Mouse (Mus musculus) yolk sac, embryonic 10.5 days (tissue): Measurements from ENCODE around the gene Emc1.

Source experiments
- DNase-seq: peaks from one replicate; pipeline ENCODE4 v3.0.0-alpha.2; 2017; ENCODE audit warnings: low spot score

Emc1 gene

DNA sequence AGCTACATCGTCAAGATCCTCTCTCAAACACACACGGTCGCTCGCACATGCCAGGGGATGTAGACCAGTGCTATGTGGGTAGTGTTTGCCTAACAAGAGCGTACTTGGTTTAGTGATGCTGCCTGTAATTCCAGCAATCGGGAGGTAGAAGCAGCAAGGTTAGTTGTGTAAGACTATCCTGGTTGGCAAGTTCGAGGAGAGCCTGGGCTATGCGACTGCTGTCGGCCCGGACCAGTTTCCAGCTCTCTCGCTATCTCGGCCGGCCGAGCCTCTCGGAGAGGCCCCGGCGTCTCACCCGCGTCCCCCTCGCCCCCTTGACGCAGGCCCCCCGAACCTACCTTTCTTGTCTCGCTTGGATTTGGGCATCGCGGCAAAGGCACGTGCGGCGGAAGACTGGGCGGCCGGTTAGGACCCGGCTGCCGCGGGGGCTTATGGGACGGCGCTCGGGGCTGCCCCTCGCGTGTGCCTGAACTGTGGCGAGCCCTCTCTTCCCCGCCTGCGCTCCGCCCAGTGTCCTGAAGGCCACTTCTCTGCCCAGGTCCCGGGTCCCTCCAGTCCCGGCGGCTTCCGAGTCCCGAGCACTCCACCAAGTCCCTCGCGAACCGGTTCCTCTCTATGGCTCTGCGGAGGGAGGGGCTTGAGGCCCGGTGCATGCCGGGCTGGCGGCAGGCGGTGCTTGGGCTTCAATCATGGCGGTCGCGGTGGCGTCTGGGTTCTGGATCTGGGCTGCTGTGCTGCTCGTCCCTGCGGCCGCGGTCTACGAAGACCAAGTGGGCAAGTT is at the start of gene Emc1, which contains the start of the genes Mrto4 and Ubr4:
Gene Emc1, plus strand, starts transcription at position 657 of the 781 bp plus-strand sequence.
Gene Mrto4, minus strand, starts transcription at position 646 of the 781 bp plus-strand sequence.
Gene Ubr4, plus strand, starts transcription at position 679 of the 781 bp plus-strand sequence.
- peak; percentile 90 for DNase-seq

DNA sequence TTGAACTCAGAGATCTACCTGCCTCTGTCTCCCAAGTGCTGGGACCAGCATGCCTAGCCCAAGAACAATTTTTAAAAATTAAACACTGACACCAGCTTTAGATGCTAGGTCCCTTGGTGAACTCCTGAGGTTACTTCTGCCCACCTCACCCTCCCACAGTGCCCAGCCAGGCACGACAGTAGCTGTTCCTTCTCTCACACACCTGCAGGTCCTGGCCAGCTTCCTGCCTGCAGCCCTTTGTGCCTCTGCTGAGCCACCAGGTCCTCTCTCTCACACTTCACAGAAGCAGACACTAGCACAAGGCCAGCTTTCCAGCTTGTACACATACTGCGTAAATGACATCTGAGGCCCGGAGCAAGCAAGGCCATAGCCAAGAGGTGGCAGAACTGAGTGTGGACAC is 46.9 kb upstream of the Emc1 start:
- no peak for DNase-seq

DNA sequence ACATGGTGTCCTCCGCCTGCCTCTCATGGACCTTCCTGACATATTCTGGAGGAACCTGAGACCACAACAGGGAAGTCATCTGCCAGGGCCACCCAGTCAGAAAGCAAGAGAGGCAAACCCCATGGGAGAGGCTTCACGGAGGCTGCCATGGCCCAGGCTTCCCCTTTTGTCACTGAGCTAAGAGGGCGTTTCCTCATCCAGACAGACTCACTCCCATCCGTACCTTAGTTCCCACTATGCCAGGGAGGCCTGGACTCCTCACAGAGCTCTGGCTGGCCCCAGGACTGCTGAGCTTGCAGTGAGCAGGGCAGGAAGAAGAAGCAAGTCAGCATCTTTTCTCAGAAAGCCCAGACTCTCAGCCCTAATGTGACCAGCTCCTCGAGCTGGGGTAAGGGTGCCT is 44.5 kb upstream of the Emc1 start:
- no peak for DNase-seq

DNA sequence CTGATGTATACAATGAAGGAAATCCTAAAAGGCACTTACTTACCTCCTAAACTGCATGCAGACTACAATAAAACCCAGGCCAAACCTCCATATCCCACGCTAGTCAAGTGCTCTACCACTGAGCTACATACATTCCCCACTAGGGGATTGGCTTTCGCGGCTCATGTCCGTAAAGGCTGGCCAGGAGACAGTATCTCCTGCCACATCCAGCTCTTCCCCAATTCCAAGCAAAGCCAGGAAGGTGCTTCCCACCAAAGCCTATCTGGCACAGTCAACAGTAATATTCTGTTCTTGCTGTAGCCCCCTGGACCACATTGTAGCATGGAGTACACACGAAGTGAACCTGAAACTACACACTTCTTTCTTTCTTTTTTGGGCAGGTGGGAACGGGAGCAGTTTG is 42.7 kb upstream of the Emc1 start:
- no peak for DNase-seq

DNA sequence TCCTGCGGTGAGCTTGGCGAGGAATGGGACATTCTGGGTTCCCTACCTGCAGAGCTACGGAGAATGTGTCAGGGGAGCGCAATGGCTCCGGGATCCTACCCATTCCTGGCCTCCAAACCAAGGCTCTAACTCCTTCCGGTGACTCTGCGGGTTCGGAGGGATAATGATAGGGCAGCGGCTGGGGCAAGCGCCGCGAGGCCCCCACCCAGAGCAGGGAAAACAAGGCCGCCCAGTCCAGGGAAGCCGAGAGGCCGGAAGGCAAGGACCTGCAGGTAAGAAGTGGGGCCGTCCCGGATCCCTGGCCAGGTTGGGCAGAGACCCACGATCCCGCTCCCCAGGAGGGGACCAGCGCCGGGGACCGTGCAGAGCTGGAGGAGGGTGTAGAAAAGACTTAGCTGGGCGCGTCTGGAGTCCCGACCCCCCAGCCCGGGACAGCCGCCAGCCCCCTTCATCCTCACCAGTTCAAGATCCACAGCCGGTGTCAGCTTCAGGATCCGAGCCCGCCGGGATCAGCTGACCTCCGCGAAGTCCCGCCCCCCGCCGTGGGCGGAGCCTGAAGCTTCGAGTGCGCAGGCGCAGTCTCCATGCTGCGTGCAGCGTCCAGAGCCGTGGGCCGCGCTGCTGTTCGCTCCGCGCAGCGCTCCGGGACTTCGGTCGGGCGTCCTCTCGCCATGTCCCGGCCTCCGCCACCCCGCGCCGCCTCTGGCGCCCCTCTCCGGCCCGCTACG is 42.1 kb upstream of the Emc1 start, which contains the start of the genes Pqlc2 and Akr7a5:
Gene Pqlc2, minus strand, starts transcription at position 538 of the 728 bp plus-strand sequence.
Gene Akr7a5, plus strand, starts transcription at position 574 of the 728 bp plus-strand sequence.
- peak; percentile 95 for DNase-seq

DNA sequence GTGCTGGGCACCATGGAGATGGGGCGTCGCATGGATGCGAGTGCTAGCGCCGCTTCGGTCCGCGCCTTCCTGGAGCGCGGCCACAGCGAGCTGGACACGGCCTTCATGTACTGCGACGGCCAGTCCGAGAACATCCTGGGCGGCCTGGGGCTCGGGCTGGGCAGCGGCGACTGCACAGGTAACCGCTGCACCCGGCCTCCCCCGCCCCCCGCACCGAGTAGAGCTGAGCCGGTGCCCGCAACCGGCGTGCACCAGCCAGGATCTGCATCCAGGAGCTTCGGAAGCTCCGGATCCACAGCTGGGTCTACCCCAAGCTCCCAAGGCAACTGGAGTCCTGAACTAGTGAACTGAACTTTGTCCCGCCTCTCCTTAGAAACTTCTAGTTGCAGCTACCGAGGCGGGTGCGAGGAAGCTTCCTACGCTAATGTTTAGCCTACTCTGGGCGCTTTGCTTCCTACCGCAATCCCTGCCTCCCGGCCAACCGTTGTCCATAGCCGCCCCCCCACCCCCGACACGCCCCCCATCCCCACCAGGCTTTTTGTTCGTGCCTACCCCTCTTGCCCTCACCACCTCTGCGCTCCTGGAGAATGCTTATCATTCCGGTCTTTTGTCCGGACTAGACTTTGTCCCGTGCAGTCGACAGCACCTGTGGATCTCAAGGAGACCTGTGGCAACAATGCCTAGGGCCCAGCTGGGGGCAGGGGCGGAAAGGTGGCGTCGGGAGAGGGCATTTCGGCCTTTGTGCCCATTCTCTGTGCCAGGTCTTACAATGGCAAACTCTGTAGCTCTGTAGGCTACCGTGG is 41.3 kb upstream of the Emc1 start:
- peak; percentile 81 for DNase-seq

DNA sequence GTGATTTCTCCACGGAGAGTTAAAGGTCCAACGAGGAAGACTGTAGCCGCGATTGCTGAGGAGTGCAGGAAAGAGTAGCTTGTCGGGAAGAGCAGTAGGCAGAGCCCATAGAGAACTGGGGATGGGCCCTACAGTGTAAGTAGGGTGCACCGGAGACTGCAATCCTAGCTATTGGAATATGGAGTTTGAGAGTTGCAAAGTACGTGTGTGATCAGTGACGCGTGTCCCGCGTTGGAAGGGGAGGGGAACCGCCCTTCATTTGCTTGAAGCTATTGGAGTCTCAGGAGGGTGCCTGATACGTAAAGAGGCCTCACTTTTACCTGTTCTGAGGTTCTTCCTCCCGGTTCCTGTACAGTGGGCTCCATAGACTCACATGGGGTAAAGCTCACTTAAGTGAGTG is 40.7 kb upstream of the Emc1 start:
- peak; percentile 56 for DNase-seq

DNA sequence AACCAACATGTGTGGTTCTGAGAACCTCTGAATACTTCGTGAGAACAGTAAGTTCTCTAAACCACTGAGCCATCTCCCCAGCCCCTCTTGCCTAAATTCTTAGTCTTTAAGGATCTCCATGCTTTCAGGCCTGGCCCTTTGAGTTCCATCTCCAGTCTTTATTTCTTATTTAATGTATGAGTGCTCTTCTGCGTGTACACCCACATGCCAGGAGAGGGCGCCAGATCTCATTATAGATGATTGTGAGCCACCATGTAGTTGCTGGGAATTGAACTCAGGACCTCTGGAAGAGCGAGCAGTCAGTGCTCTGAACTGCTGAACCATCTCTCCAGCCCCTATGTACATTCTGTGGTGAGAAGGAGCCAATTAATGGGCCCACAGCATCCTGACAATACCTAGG is 39.8 kb upstream of the Emc1 start:
- no peak for DNase-seq

DNA sequence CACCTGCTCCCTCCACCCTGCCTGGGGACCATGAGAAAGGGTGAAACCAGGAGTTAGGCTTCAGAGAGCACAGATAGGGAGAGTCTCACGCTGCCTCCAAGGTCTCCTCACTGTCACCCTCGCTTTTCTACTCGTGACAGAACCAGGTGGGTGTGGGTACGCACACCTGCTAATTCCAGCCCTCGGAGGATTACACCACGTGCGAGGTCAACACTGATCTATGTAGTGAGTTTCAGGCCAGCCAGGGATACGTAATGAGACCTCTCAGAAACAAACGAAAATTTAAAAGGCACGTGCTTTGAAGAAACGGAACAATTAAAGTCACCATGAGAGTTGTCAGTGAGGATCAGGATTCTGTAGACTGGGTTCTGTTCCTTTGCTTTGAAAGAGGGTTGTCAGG is 33.9 kb upstream of the Emc1 start:
- DNase-seq: no peak

DNA sequence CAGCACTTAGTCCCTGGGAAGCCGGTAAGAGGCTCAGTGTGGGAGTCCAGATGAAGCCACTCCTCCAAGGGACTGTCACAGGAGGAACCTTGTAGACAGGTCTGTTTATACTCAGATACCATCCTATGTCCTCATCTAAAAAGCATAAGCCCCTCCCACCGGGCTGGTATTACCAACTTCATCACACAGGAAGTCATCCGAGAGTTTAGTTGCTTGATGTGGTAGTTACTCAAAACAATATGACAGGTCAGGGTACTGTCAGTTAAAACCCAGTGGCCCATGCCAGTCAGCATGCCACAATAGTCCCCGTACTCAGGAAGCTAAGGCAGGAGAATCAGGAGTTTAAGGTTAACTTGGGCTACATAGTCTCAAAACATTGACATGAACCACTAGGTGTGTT is 32.6 kb upstream of the Emc1 start:
- DNase-seq: no peak

DNA sequence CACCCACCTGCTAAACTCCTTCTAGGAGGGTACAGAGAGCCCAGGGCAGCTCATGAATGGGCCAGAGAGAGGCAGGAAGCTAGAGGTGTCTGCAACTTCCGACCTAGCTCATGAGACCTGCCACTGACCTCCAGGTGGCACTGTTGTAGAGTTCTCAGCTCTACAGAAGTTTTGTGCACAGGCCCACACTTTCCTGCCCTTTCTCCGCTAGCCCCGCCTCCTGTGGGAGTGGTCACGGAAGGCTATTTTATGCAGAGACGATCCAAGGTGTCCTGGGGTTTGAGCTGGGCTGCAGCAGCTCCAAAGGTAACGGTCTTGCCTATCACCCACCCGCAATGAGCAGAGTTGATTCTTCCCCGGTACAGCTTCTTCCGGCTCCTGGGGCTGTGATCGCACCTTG is 21.8 kb upstream of the Emc1 start:
- peak; percentile 91 for DNase-seq

DNA sequence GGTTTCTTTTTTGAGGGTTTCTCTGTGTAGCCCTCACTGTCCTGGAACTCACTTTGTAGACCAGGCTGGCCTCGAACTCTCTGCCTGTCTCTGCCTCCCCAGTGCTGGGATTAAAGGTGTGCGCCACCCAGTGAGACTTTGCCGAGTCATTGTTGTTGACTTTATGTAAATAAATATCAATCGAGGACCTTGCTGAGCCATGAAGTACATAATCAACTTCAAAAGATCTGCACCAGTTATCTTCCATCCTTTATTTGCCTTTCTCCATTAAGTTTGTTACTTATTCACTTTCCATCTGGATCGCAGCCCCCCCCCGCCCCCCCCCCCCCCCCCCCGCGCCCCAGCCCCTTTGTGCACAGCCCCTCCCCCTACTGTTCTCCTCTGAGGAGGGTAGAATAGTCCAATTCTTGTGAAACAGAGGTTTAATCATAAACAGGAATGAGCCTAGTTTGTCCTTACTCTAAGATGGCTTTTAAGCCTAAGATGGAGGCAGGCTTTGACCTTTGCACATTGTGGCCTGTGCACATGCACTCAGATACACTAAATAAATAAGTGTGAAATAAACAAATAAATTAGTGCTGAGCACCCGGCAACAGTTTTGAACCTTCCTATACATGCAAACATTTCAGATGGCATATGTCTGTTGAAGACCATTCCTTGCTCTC is 17.6 kb upstream of the Emc1 start:
- DNase-seq: peak; percentile 85

DNA sequence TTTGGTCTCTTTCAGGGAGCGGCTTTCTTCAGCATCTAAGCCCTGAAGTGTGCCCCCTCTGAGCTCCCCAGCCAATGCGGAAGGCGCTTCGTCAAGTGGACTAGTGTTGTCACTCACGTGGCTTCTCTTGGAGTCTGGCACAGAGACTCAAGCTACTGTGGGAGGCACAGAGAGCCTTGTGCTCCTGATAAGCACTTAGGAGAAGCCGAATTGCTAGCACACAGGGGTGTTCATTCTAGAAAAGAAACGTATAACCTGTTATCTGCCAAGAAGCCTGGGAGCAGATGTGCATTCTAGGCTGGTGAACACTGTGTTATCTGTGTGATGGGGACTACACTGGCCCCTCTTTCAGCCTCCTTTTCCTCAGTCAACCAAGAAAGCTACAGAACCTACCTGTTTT is 16.9 kb upstream of the Emc1 start:
- DNase-seq: no peak

DNA sequence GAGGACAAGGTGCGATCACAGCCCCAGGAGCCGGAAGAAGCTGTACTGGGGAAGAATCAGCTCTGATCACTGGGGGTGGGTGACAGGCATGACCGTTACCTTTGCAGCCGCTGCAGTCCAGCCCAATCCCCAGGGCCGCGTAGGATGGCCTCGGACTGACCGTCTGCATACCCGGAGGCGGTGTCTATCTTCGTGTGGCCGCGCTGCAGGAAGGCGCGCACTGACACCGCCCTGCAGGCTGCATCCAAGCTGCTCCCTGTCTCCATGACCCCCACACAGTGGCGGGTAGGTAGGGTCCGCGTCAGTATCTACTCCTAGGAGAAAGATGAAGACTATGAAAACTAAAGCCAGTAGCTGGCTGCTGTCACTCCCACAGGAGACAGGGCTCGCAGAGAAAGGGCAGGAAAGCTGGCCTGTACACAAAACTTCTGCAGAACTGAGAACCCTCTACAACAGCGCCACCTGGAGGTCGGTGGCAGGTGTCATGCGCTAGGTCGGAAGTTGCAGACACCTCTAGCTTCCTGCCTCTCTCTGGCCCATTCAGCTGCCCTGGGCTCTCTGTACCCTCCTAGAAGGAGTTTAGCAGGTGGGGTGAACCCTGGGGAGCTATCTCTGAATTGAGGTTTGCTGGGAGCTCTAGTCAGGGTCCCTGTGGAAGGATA is 15.4 kb upstream of the Emc1 start:
- peak; percentile 89 for DNase-seq

DNA sequence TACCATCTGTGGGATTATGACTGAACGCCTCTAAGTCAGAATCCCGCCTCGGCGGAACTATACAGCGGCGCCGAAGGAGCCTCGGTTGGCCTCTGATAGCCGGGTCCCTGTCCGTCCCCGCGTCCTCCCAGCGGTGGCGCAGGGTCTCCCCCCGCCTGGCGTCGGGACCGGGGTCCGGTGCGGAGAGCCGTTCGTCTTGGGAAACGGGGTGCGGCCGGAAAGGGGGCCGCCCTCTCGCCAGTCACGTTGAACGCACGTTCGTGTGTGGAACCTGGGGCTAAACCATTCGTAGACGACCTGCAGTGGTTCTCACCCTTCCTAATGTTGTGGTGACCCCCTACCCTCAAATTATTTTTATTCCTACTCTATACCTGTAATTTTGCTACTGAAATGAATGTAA is 14.2 kb upstream of the Emc1 start:
- no peak for DNase-seq

DNA sequence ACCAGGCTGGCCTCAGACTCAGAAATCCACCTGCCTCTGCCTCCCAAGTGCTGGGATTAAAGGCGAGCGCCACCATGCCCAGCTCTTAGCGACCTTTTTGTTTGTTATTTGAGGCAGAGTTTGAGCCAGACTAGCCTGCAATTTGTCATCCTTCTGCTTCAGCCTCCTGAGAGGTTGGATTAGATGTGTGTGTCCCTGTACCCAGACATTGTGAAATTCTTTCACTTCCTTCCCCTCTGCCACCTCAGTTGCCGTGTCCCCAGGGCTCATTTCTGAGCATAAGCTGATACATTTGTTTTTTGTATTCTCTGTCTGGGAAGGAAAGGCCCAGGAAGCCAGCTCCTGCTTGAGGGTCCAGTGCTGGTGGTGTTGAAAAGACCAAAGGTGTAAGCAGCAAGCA is 11.6 kb upstream of the Emc1 start:
- no peak for DNase-seq

DNA sequence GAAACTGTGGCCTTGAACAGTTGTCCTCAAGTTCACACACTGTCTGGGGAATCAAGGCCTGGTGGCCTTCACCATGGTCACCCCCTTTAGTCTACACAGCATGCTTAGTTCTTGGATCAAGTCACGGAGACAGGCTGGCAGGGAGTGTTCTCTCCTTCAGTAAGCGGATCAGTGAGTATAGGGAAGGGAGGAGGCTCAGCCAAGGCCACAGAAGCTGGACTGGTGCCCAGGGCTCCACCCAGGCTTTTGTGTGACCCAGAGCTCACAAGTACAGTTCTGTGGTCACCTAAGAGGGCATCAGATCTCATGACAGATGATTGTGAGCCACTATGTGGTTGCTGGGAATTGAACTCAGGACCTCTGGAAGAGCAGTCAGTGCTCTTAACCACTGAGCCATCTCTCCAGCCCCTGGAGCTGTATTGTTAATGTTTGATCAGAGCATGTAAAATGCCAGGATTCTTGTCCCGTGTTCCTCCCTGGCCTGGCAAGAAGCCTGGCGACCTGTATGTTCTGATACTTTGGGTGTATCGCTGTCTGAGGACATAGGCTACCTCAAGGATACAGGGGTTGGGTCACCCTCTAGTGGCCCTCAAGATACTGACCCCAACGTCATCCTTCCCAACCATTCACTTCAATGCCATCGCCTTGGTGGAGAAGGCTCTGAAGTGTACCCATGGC is 10.7 kb upstream of the Emc1 start:
- DNase-seq: no peak

DNA sequence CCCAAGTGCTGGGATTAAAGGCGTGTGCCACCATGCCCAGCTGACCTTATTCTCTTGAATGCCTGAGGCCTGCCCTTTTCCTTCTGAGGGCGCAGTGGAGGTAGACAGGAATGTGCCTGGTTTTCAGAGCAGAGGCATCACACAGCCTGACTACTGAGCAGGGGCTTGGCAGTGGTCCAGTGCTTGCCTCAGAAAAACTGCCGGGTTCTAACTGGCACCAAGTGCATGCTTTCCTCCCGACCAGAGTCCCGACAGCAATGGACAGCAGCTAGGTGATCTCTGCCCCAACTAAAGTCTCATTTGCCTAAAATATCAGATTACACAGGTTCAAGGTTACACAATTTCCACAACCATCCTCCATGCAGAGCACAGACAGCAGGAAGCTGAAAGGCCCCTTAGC is 8.7 kb upstream of the Emc1 start:
- DNase-seq: no peak

DNA sequence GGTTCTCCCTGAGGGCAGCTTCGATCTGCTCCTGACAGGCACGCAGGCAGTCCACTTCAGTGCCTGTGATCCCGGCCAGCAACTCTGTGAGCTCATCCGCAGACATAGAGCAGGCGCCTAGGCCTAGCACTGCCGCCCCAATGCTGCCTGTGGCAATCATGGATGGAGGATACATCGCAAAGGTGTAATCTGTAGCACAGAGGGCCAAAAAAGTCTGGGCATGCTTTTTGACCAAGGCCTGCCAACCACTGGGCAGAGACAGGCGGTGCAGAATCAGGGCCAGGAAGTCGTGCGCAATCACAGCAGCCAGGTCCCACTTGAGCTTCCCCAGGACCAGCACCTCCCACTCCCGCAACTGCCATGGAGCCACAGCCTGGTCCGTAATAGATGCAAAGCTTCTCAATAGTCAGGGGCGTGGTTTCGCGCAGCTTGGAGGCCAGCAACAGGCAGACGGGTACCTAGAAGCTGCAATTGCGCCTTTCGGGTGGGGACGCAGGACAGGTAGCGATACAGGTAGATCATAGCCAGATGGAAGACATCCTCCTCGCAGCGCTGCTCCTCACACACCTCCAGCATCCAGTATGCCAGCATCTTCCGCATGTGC is 6.9 kb upstream of the Emc1 start:
- DNase-seq: no peak

DNA sequence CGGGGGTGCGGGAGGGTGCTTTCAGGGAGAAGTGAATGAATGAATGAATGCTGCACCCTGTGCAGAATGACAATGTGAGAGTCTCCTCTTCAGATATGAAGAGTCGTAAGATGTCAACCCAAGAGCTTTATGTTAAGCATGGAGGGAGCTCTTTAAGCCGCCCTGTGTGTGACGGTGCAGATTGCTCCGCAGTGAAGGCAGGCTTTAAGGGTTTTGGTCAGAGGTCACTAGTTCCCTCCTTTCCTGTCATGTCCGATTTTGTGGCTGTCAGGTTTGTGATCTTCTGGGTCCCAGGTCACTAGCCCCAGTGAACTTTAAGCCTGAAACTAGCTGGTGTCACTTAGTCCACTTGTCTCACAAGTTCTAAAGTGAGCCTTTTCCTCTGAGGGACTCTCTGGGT is 445 bp downstream of the Emc1 start:
- DNase-seq: peak; percentile 29
